Mouse (Mus musculus): ENCODE measurements around the gene Sec24d. TPM values are rescaled to one million over a fixed set of nuclear protein-coding genes. Genes with fewer than 3 reads are reported as not detected.

The Sec24d gene
- polyA plus RNA-seq, 1 experiment = 227 TPM

GRCm38 (mm10) chr3:123298283-123298682 lies 31.0 kb downstream of the Sec24d start:
- Histone ChIP-seq H3K27ac (ENCODE audit: insufficient read depth, low read depth, low read length) (no peak overlapping the region), H3K27me3 (ENCODE audit: control insufficient read depth, insufficient read depth, low read length) (no peaks in the 10 kb centered on the region), H3K4me3 (ENCODE audit: low read depth, low read length) (no peak overlapping the region), H3K4me1 (ENCODE audit: control insufficient read depth, insufficient read depth, insufficient read length, low read length) (no peaks in the 10 kb centered on the region), H3K36me3 (ENCODE audit: control insufficient read depth, insufficient read depth, low read length) (peaks cover 68% of the 10 kb centered on the region)
- TF ChIP-seq CTCF (IDR thresholded peaks at IDR 0.05; ENCODE audit: extremely low read depth, insufficient read length, insufficient replicate concordance, low read depth, low read length) (no peak), POLR2A (IDR thresholded peaks at IDR 0.05; ENCODE audit: low read depth, low read length) (no peak)
- 83% methylated on average over 9 of the region's 9 CpGs for WGBS

- H3K36me3 ChIP-seq (ENCODE audit: control insufficient read depth, insufficient read depth, low read length) = peaks cover 61% of the 10 kb centered on the region
- no peak overlapping the region for H3K4me3 ChIP-seq (ENCODE audit: low read depth, low read length)
- no peaks in the 10 kb centered on the region for H3K27me3 ChIP-seq (ENCODE audit: control insufficient read depth, insufficient read depth, low read length)
- WGBS = 93% methylated on average over 2 of the region's 2 CpGs
- TF ChIP-seq CTCF (IDR thresholded peaks at IDR 0.05; ENCODE audit: extremely low read depth, insufficient read length, insufficient replicate concordance, low read depth, low read length) = no peak
- TF ChIP-seq POLR2A (IDR thresholded peaks at IDR 0.05; ENCODE audit: low read depth, low read length) = no peak
- no peaks in the 10 kb centered on the region for H3K4me1 ChIP-seq (ENCODE audit: control insufficient read depth, insufficient read depth, insufficient read length, low read length)
- no peak overlapping the region for H3K27ac ChIP-seq (ENCODE audit: insufficient read depth, low read depth, low read length)
These were observed 34.3 kb downstream of the Sec24d start for GRCm38 (mm10) chr3:123301521-123301920.

GRCm38 (mm10) chr3:123305611-123306010 lies 38.4 kb downstream of the Sec24d start:
- TF ChIP-seq POLR2A (IDR thresholded peaks at IDR 0.05; ENCODE audit: low read depth, low read length) (no peak), CTCF (IDR thresholded peaks at IDR 0.05; ENCODE audit: extremely low read depth, insufficient read length, insufficient replicate concordance, low read depth, low read length) (no peak)
- no peak overlapping the region for H3K4me3 ChIP-seq (ENCODE audit: low read depth, low read length)
- peaks cover 60% of the 10 kb centered on the region for H3K36me3 ChIP-seq (ENCODE audit: control insufficient read depth, insufficient read depth, low read length)
- H3K27me3 ChIP-seq (ENCODE audit: control insufficient read depth, insufficient read depth, low read length) = no peaks in the 10 kb centered on the region
- WGBS = 94% methylated on average over 15 of the region's 15 CpGs
- H3K27ac ChIP-seq (ENCODE audit: insufficient read depth, low read depth, low read length) = no peak overlapping the region
- no peaks in the 10 kb centered on the region for H3K4me1 ChIP-seq (ENCODE audit: control insufficient read depth, insufficient read depth, insufficient read length, low read length)

- TF ChIP-seq CTCF (IDR thresholded peaks at IDR 0.05; ENCODE audit: extremely low read depth, insufficient read length, insufficient replicate concordance, low read depth, low read length) (no peak), POLR2A (IDR thresholded peaks at IDR 0.05; ENCODE audit: low read depth, low read length) (no peak)
- no peaks in the 10 kb centered on the region for H3K27me3 ChIP-seq (ENCODE audit: control insufficient read depth, insufficient read depth, low read length)
- H3K36me3 ChIP-seq (ENCODE audit: control insufficient read depth, insufficient read depth, low read length) = peaks cover 46% of the 10 kb centered on the region
- H3K27ac ChIP-seq (ENCODE audit: insufficient read depth, low read depth, low read length) = no peak overlapping the region
- WGBS = 91% methylated on average over 6 of the region's 6 CpGs
- no peak overlapping the region for H3K4me3 ChIP-seq (ENCODE audit: low read depth, low read length)
- H3K4me1 ChIP-seq (ENCODE audit: control insufficient read depth, insufficient read depth, insufficient read length, low read length) = no peaks in the 10 kb centered on the region
These were observed 40.2 kb downstream of the Sec24d start for GRCm38 (mm10) chr3:123307446-123307845.

GRCm38 (mm10) chr3:123309141-123309540 lies 41.9 kb downstream of the Sec24d start:
- TF ChIP-seq POLR2A (IDR thresholded peaks at IDR 0.05; ENCODE audit: low read depth, low read length) (no peak), CTCF (IDR thresholded peaks at IDR 0.05; ENCODE audit: extremely low read depth, insufficient read length, insufficient replicate concordance, low read depth, low read length) (no peak)
- Histone ChIP-seq H3K4me1 (ENCODE audit: control insufficient read depth, insufficient read depth, insufficient read length, low read length) (no peaks in the 10 kb centered on the region), H3K27ac (ENCODE audit: insufficient read depth, low read depth, low read length) (no peak overlapping the region), H3K4me3 (ENCODE audit: low read depth, low read length) (no peak overlapping the region), H3K27me3 (ENCODE audit: control insufficient read depth, insufficient read depth, low read length) (no peaks in the 10 kb centered on the region), H3K36me3 (ENCODE audit: control insufficient read depth, insufficient read depth, low read length) (peaks cover 41% of the 10 kb centered on the region)
- 67% methylated on average over 6 of the region's 6 CpGs for whole genome bisulfite sequencing

- Histone ChIP-seq H3K36me3 (ENCODE audit: control insufficient read depth, insufficient read depth, low read length) (peaks cover 18% of the 10 kb centered on the region), H3K4me1 (ENCODE audit: control insufficient read depth, insufficient read depth, insufficient read length, low read length) (peaks cover 2% of the 10 kb centered on the region; the same call in 1 of the 2 replicates), H3K4me3 (ENCODE audit: low read depth, low read length) (no peak overlapping the region), H3K27me3 (ENCODE audit: control insufficient read depth, insufficient read depth, low read length) (no peaks in the 10 kb centered on the region), H3K27ac (ENCODE audit: insufficient read depth, low read depth, low read length) (peak overlapping the region; percentile 43; the same call in 1 of the 2 replicates)
- 80% methylated on average over 9 of the region's 9 CpGs for WGBS
- no peak for TF ChIP-seq POLR2A (IDR thresholded peaks at IDR 0.05; ENCODE audit: low read depth, low read length)
- TF ChIP-seq CTCF (IDR thresholded peaks at IDR 0.05; ENCODE audit: extremely low read depth, insufficient read length, insufficient replicate concordance, low read depth, low read length) = no peak
These were observed 45.3 kb downstream of the Sec24d start for GRCm38 (mm10) chr3:123312477-123313062.

- Histone ChIP-seq H3K27me3 (ENCODE audit: control insufficient read depth, insufficient read depth, low read length) (no peaks in the 10 kb centered on the region), H3K4me1 (ENCODE audit: control insufficient read depth, insufficient read depth, insufficient read length, low read length) (peaks cover 2% of the 10 kb centered on the region; the same call in 1 of the 2 replicates), H3K36me3 (ENCODE audit: control insufficient read depth, insufficient read depth, low read length) (peaks cover 12% of the 10 kb centered on the region), H3K4me3 (ENCODE audit: low read depth, low read length) (no peak overlapping the region), H3K27ac (ENCODE audit: insufficient read depth, low read depth, low read length) (no peak overlapping the region)
- 45% methylated on average over 5 of the region's 5 CpGs for WGBS
- TF ChIP-seq POLR2A (IDR thresholded peaks at IDR 0.05; ENCODE audit: low read depth, low read length) (no peak), CTCF (IDR thresholded peaks at IDR 0.05; ENCODE audit: extremely low read depth, insufficient read length, insufficient replicate concordance, low read depth, low read length) (no peak)
These were observed 46.2 kb downstream of the Sec24d start for GRCm38 (mm10) chr3:123313477-123313876.
